Mouse (Mus musculus) megakaryocyte-erythroid progenitor cell, adult 5-6 weeks (primary cell): ENCODE measurements around the gene Depdc1b. TPM values are rescaled to one million over a fixed set of nuclear protein-coding genes. Genes with fewer than 3 reads are reported as not detected.

Source experiments
- ATAC-seq: replicated peaks from 2 replicates; pipeline ENCODE4 v1.8.0; 2016; ENCODE audit warnings: mild to moderate bottlenecking, inconsistent platforms; ENCODE audit not compliant: severe bottlenecking, poor library complexity, low FRiP score, low TSS enrichment
- total RNA-seq, 2 experiments: library from RNA; stranded (forward) in 1 of 2; stranded (reverse) in 1 of 2; fragments of 200-1000, 215-1000 nt in 1 of 2; fragments of >200 nt in 1 of 2; fragmentation: Nextera tagmentation in 1 of 2; gene quantifications; 2 replicates each; pipeline ENCODE4 v1.2.3; 2014 to 2017

Depdc1b gene
- total RNA-seq, 2 experiments from 2014 or later, result 3.9 to 11.2 TPM

DNA sequence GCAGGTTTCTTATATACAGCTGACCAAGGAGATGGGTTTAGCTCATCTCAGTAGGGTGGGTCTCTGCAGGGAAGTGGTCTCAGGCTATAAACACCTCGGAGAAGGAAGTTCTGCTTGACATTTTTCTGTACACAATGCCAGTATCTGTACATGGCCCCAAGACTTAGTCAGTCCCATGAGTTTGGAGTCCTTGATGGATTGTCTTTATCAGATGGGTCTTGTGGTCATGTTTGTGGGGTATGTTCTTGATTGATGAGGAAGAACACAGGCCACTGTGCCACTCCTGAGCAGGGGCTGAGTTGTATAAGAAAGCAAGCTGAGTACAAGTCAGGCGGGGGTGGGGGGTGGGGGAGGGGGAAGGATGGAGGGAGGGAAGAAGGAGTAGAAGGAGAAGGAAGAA lies 11.5 kb upstream of the Depdc1b start:
- ATAC-seq, result 0 out of 2 replicates have a peak, but pooled peaks have one; percentile 21

DNA sequence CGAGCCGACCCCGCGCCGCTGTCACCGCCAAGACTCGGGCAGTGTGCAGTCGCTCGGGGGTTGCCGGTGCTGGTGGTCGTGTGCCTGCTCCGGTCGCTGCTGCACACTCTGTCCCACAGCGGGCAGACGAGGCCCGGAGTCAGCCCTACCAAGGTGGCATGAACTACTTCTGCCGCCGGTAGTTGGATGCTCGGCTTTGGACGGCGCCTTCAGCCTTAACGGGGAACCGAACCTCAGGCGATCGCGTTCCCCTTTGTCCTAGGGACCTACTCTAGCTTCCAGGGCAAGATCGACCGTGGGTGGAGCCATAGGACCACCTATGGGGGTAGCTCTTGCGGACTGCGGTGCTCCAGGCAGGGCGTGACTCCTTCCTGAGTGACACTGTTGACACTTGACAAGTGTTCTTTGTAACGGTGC lies 363 bp downstream of the Depdc1b start:
- ATAC-seq, result peak; percentile 42

DNA sequence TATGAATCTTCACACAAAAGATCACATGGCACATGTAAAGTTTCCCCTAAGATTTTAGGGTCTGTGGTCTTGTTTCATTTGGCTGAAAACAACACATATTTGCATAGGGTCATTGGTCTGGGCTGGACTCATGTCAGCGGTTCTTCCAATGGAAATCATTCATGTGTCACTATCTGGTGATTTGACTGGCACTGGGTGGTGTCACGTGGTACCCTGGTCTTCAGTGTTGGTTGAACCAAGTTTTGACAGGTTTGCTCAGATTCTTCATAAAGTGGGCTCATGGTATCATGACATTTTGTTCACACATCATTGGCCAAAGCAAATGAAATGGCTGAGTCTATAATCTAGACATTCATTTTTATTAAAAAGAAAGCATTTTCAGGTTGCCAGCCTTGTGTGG lies 1.3 kb downstream of the Depdc1b start:
- ATAC-seq, result no peak

DNA sequence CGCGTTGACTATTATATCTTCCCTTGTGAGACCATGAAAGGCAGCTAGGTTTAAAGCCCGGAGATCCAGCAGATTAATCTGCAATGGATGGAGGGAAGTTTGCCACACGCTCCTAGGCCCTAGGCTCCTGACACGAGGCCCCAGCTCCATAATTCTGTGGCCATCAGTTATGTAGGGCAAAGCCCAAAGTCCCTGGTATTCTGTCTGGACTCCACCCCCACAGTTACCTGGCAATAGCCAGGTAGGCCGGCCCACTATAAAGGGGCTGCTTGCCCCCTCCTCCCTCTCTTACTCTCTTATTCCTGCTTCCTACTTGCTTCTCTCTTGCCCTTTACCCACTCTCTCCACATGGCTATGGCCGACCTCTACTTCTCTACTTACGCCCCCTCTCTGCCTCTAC lies 2.9 kb downstream of the Depdc1b start:
- ATAC-seq, result no peak

DNA sequence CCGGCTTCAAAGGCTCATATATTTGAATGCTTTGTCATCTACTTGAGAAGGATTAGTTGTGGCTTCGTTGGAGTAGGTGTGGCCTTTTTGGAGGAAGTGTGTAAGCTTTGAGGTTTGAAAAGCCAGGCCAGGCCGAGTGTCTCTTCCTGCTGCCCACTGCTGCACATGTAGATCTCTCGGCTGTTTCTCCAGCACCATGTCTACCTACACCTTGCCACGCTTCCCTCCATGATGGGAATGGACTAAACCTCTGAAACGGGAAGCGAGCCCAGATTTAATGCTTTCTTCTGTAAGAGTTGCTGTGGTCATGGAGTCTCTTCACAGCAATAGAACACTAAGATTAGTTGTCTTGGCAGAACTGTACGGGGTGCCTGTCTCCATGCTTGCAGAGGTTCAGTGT lies 4.1 kb downstream of the Depdc1b start:
- no peak for ATAC-seq

DNA sequence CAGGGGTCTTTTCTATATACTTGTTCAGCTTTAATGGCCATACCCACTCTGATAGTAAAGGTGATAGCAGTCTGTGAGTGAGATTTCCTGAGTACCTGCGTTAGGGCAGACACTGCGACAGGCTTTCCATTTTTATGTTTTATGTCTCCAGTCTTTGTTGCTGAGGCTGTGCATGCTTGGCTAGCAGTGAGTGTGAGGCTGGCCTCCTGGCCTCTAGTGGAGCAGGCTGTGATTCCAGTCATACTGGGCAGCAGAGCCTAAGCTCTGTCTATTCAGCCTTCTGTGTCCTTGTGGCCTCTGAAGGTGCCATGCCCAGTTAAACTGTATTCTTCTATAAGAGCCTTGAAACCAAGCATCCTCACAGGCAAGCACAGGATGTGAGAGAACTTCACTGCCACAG lies 6.3 kb downstream of the Depdc1b start:
- no peak for ATAC-seq

DNA sequence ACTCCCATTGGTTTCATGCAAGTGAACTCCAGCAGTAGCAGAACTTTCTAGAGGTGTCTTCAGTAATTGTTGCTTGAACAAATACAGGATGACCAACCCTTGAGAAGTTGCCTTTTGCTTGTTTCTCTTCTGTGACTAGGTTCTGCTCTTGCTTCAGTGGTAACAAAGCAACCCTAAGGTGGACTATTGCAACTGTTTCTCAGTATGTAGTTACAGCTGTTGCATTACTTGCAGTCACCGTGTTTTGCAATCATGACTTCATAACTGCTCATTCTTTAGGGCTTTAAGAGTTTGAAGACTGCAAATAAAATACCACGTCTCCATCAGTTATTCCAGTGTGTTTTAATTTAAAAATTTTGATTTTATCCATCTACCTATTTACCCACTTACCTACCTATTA lies 7.2 kb downstream of the Depdc1b start:
- no peak for ATAC-seq

DNA sequence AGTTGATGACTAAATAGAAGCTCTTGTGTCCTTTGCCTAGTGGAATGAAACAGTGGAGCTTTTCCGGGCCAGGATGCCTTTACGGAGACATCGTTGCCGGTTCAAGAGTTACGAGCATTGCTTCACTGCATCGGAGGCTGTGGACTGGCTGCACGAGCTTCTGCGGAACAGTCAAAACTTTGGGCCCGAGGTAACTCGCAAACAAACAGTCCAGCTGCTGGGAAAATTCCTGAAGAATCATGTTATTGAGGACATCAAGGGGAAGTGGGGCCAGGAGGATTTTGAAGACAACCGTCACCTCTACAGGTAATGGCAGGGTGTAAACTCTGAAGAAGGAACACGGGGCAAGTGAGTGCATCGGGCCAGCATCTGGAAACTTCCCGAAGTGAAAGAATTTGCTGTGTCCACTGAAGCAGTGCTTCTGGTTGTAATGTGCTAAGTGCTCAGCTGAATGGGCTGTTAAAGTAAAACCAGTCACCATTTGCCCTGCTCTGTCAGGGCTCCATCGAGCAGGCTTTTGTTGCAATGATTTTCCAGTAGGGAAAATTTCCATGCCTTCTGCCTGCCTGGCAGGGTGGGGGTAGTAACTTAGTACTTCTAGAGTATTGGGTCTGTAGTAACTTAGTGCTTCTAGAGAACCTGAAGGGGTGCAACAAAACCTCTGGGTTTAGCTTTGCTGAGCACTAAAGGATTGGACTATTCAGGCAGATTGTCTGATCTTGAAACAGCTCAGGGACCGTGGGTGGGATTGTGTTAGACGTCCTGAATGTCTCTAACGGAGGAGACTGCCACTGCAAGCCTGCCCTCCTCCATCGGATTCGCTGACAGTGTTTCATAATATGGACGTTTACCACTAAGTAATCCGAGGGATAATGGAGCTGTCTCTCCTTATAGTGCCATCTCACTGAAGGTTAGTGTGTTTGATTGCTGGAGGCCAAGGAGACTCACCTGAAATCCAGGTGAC lies 8.0 kb downstream of the Depdc1b start:
- ATAC-seq, result no peak

DNA sequence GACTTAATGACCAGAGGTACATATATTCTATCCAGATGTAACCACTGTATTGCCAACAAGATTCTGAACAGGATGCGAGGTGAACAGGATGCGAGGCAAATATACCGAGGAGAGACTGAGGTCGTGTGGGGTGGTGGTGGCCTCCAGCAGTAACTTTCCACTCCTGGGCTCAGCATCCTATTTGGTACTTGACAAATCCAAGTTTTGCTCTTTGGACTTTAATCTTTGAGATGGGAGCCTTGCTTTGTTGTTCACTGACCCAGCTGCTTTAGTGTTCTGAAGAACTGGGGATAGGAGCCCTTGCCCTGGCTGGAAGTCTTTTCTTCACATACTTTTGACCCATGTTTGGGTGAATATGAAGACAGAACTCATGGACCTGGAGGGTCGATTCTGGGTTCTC lies 9.7 kb downstream of the Depdc1b start:
- ATAC-seq, result no peak

DNA sequence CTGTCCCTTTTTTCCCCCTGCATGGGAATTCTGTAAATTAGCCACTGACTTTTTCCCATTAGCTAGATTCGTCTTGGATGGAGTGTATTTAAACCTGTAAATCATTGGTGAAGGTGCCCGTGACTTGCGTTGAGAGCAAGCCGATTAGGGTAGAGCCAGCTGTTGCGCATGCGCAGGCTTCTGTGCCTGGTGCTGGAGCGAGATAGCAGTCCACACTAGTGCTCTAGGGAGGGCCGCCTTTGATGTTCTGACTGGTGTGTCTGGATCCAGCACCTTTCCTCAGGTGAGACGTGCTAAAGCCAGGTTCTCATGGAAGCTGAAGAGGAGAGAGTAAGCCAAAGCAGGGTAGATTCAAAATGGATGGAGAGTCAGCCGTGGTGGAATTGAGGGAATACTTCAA lies 10.2 kb downstream of the Depdc1b start:
- no peak for ATAC-seq

DNA sequence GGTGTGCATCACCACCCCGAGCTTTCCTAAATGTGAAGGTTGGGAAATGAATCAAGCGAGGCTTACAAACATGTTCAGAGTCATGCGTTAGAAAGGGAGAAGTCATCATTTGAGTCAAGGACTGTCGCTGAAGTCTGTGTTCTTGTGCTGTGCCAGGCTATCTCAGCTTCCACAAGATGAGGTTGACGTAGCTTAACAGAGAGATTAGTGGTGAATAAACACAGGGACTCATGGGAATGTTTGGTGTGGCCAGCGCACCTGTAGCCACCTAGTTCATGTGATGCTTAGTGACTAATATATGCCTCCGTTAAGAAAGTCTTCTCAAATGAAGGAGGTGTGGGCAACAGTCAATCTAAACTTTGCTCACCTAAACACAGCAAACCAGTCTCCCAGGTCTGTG lies 10.9 kb downstream of the Depdc1b start:
- ATAC-seq, result no peak

DNA sequence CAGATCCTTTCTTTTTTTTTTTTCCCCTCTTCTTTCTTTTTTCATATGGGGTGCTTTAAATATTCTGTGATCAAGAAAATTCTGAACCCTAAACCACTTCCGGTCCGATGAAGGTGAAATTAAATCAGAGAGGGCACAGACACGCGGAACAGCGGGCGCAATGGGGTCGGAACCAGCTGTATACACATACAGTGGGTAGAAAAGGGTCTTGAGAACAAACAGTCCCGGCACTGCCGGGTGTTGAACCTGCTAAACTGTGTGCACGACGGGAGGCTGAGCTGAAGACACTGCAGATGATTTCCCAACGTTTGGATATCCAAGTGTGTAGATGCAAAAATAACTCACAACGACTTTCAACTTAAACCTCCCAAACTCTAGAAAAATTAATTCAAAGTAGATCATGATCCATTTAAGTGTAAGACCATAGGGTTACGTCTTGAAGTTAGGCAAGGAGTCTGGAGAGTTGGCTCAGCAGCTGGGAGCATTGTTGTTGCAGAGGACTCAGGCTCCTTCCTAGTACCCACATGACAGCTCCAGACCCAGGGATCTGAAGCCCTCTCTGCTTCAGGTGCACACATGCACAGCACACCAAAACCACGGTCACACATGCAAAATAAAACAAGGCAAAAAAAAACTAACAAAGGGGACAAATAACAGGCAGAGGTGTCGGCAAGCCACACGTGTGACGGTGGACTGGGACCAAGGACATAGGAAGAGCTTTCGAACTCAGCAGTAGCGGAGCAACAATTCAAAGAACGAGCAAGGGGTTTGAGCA lies 12.5 kb downstream of the Depdc1b start:
- ATAC-seq, result no peak

DNA sequence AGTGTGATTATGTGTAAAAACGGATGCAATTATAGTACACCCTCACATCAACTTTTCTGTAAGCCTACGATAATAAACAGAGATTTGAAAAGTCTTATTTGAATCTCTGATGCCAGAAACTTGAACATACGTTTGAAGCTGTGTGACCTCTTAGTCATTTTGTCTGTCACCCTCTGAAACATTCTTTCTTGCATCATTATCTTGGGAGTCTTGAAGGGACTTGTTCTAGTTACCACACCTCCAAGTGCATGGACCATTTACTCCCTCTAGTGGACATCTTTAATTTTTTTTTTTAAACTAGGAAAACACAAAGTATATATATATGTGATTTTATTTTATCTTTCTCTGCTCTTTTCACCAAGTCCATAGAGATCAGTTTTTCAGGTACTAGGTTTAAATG lies 13.6 kb downstream of the Depdc1b start:
- peak; percentile 79 for ATAC-seq

DNA sequence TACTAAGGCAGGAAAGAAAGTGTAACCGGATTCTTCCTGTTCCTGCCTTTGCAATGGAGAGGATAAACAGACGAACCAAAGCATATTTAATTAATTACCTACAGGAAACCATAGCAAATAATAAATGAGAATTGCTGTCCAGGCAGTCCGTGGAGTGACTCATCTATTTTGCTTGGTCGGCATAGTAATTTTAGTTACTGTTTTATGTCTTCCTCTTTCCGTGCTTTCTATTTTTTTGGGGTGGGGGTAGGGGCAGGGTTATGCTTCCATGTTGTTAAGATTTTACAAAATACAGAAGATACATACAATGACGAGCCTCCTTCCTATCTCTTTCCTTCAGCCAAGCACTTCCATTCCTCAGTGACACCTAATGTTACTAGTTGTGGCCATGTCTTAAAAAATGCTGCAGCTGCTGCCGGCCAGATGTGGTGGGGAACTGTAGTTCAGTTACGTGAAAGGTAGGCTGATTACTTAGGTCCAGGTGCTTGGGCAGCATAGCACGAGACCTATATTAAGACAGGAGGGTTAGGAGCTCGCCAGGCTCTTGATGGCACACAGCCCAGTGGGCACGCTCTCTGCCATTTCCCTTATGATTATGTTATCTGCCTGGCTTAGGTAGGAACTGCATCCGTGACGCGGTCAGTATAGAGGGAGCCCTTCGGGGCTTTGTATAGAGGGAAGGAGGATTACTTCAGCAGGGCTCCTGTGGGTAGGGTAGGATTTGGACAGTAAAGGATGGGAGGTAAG lies 19.3 kb downstream of the Depdc1b start:
- peak; percentile 94 for ATAC-seq

DNA sequence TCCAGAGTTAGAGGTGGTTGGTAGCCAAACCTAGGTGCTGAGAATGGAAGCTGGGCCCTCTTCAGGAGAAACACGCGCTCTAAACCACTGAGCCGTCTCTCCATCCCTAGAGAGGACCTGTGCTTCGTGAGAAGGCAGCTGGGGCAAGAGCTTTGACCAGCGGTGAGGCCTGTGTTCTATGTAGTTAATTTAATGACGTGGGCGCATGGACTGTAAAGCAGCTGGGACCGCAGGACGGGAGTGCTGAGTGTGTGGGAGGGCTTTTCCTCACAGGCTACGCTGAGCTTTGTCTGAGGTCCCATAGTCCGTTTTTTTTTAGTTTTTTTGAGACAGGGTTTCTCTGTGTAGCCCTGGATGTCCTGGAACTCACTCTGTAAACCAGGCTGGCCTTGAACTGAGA lies 20.1 kb downstream of the Depdc1b start:
- ATAC-seq, result no peak

DNA sequence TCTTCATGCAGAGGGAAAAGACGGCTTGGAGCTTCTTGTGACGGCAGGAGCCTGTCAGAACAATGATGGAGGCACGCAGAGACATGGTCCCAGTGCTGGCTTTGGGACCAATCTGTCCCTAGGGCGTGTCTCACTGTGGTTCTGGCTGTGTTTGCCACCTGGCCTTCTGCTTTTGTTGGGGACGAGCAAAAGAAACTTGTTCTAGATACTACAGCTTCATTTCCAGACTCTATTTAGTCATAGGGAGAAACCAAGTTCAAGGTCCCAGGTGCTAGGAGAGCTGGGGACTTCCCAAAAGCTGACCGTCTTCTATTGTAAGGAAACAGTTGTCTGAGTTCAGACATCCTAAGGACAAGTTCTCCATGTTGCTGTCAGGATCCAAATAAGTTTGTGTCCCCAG lies 21.2 kb downstream of the Depdc1b start:
- ATAC-seq, result no peak

DNA sequence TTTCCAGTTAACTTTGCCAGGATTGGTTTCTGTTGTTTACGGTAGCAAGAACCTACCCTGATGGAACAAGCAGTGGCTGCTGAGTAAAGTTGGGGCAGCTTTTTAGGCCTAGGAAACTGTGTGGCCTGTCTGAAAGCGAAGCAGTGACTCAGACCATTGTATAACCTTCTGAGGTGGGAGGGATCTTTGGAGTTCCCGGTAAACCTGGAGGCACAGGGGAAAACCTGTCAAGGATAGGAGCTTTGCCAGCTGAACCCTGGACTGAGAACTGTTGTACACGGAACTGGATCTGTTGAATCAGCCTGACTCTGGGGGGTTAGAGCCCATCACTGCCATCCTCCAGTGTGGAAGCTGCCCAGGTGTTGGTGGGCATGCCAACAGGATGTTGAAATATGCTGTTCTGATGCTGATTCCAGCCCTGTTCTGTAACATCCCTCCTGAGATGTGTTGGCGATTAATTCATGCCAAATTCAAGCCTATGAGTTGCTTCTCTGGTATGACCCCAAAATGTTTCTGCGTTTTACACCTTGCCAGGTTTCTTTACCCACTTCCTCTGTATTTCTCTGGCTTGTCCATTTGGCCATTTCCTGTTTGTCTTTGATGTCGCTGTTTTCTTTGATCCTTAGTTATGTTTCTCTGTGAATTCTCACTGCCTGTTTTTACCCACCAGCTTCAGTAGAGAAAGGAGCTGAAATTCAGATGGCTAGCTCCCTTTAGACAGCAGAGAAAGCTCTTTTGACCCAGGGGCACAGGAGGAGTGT lies 22.1 kb downstream of the Depdc1b start:
- ATAC-seq, result no peak

DNA sequence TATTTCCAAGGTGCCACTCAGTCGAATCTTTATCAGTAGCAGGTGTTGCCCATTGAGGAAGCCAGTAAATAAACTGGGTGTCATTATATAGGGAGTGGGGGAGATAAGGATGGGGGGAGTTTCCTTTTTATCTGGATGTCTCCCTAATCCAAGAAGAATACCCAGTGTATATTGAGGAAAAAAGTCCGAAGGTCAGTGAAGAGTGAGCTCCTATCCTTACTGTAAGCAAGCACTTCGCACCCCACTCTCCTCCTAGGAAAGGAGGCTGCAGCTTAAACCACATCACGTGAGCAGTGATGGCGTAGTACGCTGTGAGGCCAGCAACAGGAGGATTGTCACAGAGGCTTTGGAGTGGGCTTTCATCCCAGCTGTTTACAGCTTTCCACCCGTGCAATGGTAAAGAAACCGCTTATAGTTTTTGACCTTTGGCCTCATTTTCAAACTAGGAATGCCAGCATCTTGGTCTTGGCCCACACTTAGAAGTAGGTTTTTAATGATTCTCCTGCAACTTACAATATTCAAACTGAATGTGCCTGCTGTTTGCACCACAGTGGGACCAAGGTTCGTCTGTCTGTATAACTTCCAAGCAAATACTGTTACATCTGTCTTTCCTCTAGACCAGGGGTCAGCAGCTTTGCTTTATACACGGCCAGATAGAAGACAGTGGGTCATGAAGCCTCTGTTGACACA lies 23.9 kb downstream of the Depdc1b start:
- ATAC-seq, result no peak

DNA sequence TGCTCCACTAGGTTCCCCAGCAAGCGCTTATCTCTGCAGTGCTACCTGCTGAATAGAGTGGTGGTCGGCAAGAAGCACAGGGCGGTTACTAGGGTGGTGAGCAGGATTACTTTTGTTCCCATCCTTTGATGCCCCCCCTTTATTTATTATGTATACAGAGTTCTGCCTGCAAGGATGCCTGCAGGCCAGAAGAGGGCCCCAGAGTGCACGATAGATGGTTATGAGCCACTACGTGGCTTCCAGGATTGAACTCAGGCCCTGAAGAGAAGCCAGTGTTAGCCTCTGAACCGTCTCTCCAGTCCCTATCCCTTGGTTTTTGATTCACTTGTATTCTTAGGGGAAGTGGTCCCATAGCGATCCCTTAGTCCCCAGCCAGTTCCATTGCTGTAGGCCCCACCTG lies 25.5 kb downstream of the Depdc1b start:
- ATAC-seq, result peak; percentile 96
